Mouse (Mus musculus) neural tube, embryonic 13.5 days (tissue): ENCODE measurements at regions not wholly inside any gene's neighbourhood (a gene's known extent, or its start where the extent isn't known, plus 50 kb on each side); places are given as distances from the start of the nearest gene placed in this dataset.

ENCODE experiments used
- ATAC-seq: fragments of 200-750 bp; cut with Nextera tagmentation; 2 replicates; pipeline ENCODE4 v1.8.0; 2017; ENCODE audit warnings: low read depth, mild to moderate bottlenecking, moderate TSS enrichment, moderate library complexity
- H3K27ac ChIP-seq: fragments of 300-500 bp; sonication (generic); replicated peaks from 2 replicates; pipeline ENCODE4 v1.5.1; 2015; ENCODE audit warnings: moderate library complexity, mild to moderate bottlenecking, inconsistent platforms
- H3K27me3 ChIP-seq: fragments of 300-500 bp; sonication (generic); 2 replicates; pipeline ENCODE4 v1.6.1; 2015; ENCODE audit warnings: mild to moderate bottlenecking, inconsistent platforms
- H3K36me3 ChIP-seq: fragments of 300-500 bp; sonication (generic); 2 replicates; pipeline ENCODE4 v1.6.1; 2015; ENCODE audit warnings: mild to moderate bottlenecking, inconsistent platforms
- H3K4me1 ChIP-seq: fragments of 300-500 bp; sonication (generic); replicated peaks from 2 replicates; pipeline ENCODE4 v1.6.1; 2015; ENCODE audit warnings: inconsistent platforms
- H3K4me2 ChIP-seq: fragments of 300-500 bp; sonication (generic); 2 replicates; pipeline ENCODE4 v1.6.1; 2015; ENCODE audit warnings: inconsistent platforms, mild to moderate bottlenecking, moderate library complexity
- H3K4me3 ChIP-seq: fragments of 300-500 bp; sonication (generic); 2 replicates; pipeline ENCODE4 v1.5.1; 2015; ENCODE audit warnings: mild to moderate bottlenecking, inconsistent platforms
- H3K9ac ChIP-seq: fragments of 300-500 bp; sonication (generic); 2 replicates; pipeline ENCODE4 v1.6.1; 2015; ENCODE audit warnings: moderate library complexity, mild to moderate bottlenecking, inconsistent platforms
- H3K9me3 ChIP-seq: fragments of 300-500 bp; sonication (generic); 2 replicates; pipeline ENCODE4 v1.6.1; 2016; ENCODE audit warnings: inconsistent platforms
- WGBS: fragments of 180-500 bp; shearing (Covaris S2); methylation state at CpG from one replicate; pipeline ENCODE4 v1.1.7; 2015; 5-methylcytosine and 5-hydroxymethylcytosine counted together

- no peaks in the 10 kb centered on the region for H3K4me1 ChIP-seq
- H3K36me3 ChIP-seq: no peaks in the 10 kb centered on the region
- no peak overlapping the region for H3K9ac ChIP-seq
- no peaks in the 10 kb centered on the region for H3K9me3 ChIP-seq
- no peak overlapping the region for H3K4me2 ChIP-seq
- WGBS: 90% methylated on average over 4 of the region's 4 CpGs
- H3K4me3 ChIP-seq: no peak overlapping the region
- no peaks in the 10 kb centered on the region for H3K27me3 ChIP-seq
- H3K27ac ChIP-seq: no peak overlapping the region
- ATAC-seq: no peak
Observed at GRCm38 (mm10) chr1:144355560-144356310, 106.7 kb upstream of the Rgs1 start.

DNA sequence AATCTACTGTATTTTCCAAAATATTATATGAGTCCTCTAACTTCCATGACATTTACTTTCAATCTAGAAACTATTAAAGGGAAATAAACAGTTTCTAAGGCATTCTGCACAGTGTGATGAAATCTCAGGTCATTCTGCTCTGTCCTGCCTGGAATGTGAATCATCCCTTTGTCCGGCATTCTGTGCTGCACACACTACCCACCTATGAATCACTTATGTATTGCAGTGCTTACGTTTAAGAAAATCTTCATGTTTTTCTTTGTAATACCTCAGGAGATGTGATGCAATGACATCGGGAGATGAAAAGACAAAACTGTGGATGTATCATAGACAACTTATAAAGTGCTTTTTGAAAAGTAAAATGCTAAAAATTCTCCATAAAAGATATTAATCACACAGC lies 106.0 kb upstream of the Rgs1 start:
- Histone ChIP-seq H3K9me3 (no peaks in the 10 kb centered on the region), H3K4me1 (no peaks in the 10 kb centered on the region), H3K4me3 (no peak overlapping the region), H3K27ac (no peak overlapping the region), H3K9ac (no peak overlapping the region), H3K36me3 (no peaks in the 10 kb centered on the region), H3K4me2 (no peak overlapping the region), H3K27me3 (no peaks in the 10 kb centered on the region)
- ATAC-seq: no peak
- WGBS: 93% methylated on average over 3 of the region's 3 CpGs

GRCm38 (mm10) chr1:144353320-144353719 lies 104.3 kb upstream of the Rgs1 start:
- Histone ChIP-seq H3K36me3 (no peaks in the 10 kb centered on the region), H3K4me2 (no peak overlapping the region), H3K9me3 (no peaks in the 10 kb centered on the region), H3K4me3 (no peak overlapping the region), H3K27me3 (no peaks in the 10 kb centered on the region), H3K4me1 (no peaks in the 10 kb centered on the region), H3K27ac (no peak overlapping the region), H3K9ac (no peak overlapping the region)
- no peak for ATAC-seq

- 92% methylated on average over 1 of the region's 1 CpGs for WGBS
- H3K4me3 ChIP-seq: no peak overlapping the region
- H3K4me1 ChIP-seq: no peaks in the 10 kb centered on the region
- no peaks in the 10 kb centered on the region for H3K9me3 ChIP-seq
- H3K27me3 ChIP-seq: no peaks in the 10 kb centered on the region
- no peaks in the 10 kb centered on the region for H3K36me3 ChIP-seq
- no peak overlapping the region for H3K4me2 ChIP-seq
- no peak overlapping the region for H3K27ac ChIP-seq
- no peak for ATAC-seq
- no peak overlapping the region for H3K9ac ChIP-seq
Observed at GRCm38 (mm10) chr1:144343820-144344219, 94.8 kb upstream of the Rgs1 start.

GRCm38 (mm10) chr1:144343299-144343698 lies 94.3 kb upstream of the Rgs1 start:
- Histone ChIP-seq H3K9ac (no peak overlapping the region), H3K9me3 (no peaks in the 10 kb centered on the region), H3K27me3 (no peaks in the 10 kb centered on the region), H3K4me3 (no peak overlapping the region), H3K27ac (no peak overlapping the region), H3K4me2 (no peak overlapping the region), H3K4me1 (no peaks in the 10 kb centered on the region), H3K36me3 (no peaks in the 10 kb centered on the region)
- 79% methylated on average over 5 of the region's 5 CpGs for WGBS
- ATAC-seq: no peak

GRCm38 (mm10) chr1:144337572-144337971 lies 88.5 kb upstream of the Rgs1 start:
- H3K36me3 ChIP-seq: no peaks in the 10 kb centered on the region
- no peaks in the 10 kb centered on the region for H3K4me1 ChIP-seq
- WGBS: 85% methylated on average over 2 of the region's 2 CpGs
- H3K4me3 ChIP-seq: no peak overlapping the region
- no peak overlapping the region for H3K9ac ChIP-seq
- no peaks in the 10 kb centered on the region for H3K27me3 ChIP-seq
- H3K9me3 ChIP-seq: no peaks in the 10 kb centered on the region
- ATAC-seq: no peak
- no peak overlapping the region for H3K4me2 ChIP-seq
- no peak overlapping the region for H3K27ac ChIP-seq

- Histone ChIP-seq H3K4me2 (no peak overlapping the region), H3K27ac (no peak overlapping the region), H3K4me1 (no peaks in the 10 kb centered on the region), H3K4me3 (no peak overlapping the region), H3K9ac (no peak overlapping the region), H3K27me3 (no peaks in the 10 kb centered on the region), H3K36me3 (no peaks in the 10 kb centered on the region), H3K9me3 (no peaks in the 10 kb centered on the region)
- ATAC-seq: no peak
- 85% methylated on average over 8 of the region's 8 CpGs for WGBS
Observed at GRCm38 (mm10) chr1:144330365-144331050, 81.5 kb upstream of the Rgs1 start.

GRCm38 (mm10) chr1:144319406-144319805 lies 70.4 kb upstream of the Rgs1 start:
- WGBS: 83% methylated on average over 6 of the region's 6 CpGs
- Histone ChIP-seq H3K4me3 (no peak overlapping the region), H3K36me3 (no peaks in the 10 kb centered on the region), H3K4me2 (no peak overlapping the region), H3K4me1 (no peaks in the 10 kb centered on the region), H3K27ac (no peak overlapping the region), H3K9me3 (no peaks in the 10 kb centered on the region), H3K9ac (no peak overlapping the region), H3K27me3 (no peaks in the 10 kb centered on the region)
- ATAC-seq: no peak

DNA sequence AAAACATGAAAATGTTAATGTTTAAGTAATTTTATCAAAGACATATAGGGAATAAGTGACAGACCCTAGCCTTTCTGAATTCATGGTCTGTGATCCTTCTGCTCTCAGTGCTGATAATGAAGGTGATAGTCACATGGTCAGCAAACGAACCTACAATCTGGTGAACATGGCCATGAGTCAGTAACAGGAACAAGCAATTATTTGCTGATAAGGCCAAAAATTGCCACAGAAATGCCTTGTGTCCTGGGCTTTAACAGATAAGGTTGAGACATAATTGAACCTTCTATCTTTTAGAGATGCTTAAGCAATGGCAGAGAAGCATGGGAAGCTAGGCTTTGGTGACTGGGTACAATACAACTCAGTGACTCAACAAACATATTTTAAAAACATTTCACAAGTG lies 69.2 kb upstream of the Rgs1 start:
- H3K9me3 ChIP-seq: no peaks in the 10 kb centered on the region
- H3K4me2 ChIP-seq: no peak overlapping the region
- H3K36me3 ChIP-seq: no peaks in the 10 kb centered on the region
- WGBS: 80% methylated on average over 1 of the region's 1 CpGs
- no peak overlapping the region for H3K9ac ChIP-seq
- no peaks in the 10 kb centered on the region for H3K27me3 ChIP-seq
- no peak for ATAC-seq
- no peak overlapping the region for H3K4me3 ChIP-seq
- no peaks in the 10 kb centered on the region for H3K4me1 ChIP-seq
- H3K27ac ChIP-seq: no peak overlapping the region

DNA sequence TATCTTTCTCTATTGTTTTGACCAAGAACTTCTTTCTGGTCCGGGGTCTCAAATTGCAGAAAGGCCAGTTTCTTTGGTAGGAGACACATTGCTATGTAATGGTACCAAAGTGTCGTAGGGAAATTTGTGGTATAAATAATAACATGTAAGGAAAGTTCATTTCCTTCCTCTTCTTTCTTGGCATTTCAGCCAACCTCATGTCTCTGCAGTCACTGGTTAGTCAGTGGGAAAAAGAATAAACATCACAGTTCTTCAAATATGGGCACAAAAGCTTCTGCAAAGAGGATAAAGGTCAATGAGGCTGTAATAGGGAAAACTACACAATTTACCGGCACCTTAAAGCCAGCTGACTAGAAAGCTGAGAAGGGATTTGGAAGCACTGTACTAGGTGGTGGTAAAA lies 68.5 kb upstream of the Rgs1 start:
- Histone ChIP-seq H3K4me3 (no peak overlapping the region), H3K27ac (no peak overlapping the region), H3K4me1 (no peaks in the 10 kb centered on the region), H3K36me3 (no peaks in the 10 kb centered on the region), H3K9ac (no peak overlapping the region), H3K4me2 (no peak overlapping the region), H3K27me3 (no peaks in the 10 kb centered on the region), H3K9me3 (no peaks in the 10 kb centered on the region)
- no peak for ATAC-seq
- WGBS: 85% methylated on average over 3 of the region's 3 CpGs

DNA sequence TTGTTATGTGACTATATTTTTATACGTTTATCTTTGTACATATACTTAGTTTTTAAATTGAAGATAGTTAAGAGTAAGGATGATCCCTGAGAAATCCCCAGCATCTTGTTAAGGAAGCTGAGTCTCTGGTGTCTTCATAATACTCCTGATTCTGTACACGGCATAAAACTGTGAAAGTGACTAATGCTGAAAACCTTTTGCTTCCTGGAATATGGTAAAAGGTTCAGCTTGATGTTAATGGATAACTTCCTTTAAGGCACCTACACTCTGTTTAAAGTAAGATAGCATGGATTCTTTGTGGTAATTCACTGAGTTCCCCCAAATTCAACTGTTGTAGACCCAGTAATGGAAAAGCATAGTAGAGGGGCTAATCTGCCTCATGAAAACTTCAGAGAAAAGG lies 67.2 kb upstream of the Rgs1 start:
- Histone ChIP-seq H3K36me3 (no peaks in the 10 kb centered on the region), H3K9me3 (no peaks in the 10 kb centered on the region), H3K27ac (no peak overlapping the region), H3K4me1 (no peaks in the 10 kb centered on the region), H3K9ac (no peak overlapping the region), H3K4me3 (no peak overlapping the region), H3K27me3 (no peaks in the 10 kb centered on the region), H3K4me2 (no peak overlapping the region)
- WGBS: 86% methylated on average over 2 of the region's 2 CpGs
- no peak for ATAC-seq

DNA sequence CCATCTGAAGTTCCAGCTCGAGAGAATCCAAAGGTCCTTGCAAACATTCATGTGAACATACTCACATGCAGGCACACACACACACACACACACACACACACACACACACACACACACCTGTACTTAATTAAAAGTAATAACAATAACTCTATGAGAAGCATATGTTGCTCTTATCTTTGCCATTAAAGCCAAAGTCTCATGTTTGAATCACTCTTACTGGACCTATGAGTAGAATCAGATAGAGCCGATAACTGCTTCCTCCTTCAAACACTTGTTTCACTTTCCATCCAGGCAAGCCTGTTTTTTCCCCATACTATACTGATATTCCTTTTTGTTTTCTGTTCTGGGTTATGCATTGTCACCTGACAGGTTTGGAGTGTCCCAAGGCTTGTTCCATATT lies 65.3 kb upstream of the Rgs1 start:
- Histone ChIP-seq H3K36me3 (no peaks in the 10 kb centered on the region), H3K4me3 (no peak overlapping the region), H3K4me1 (no peaks in the 10 kb centered on the region), H3K27ac (no peak overlapping the region), H3K27me3 (no peaks in the 10 kb centered on the region), H3K4me2 (no peak overlapping the region), H3K9me3 (no peaks in the 10 kb centered on the region), H3K9ac (no peak overlapping the region)
- 94% methylated on average over 2 of the region's 2 CpGs for whole genome bisulfite sequencing
- ATAC-seq: no peak

- Histone ChIP-seq H3K27ac (no peak overlapping the region), H3K4me1 (no peaks in the 10 kb centered on the region), H3K4me3 (no peak overlapping the region), H3K9ac (no peak overlapping the region), H3K4me2 (no peak overlapping the region), H3K36me3 (no peaks in the 10 kb centered on the region), H3K27me3 (no peaks in the 10 kb centered on the region), H3K9me3 (no peaks in the 10 kb centered on the region)
- no peak for ATAC-seq
- 90% methylated on average over 1 of the region's 1 CpGs for WGBS
Observed at GRCm38 (mm10) chr1:144313318-144313717, 64.3 kb upstream of the Rgs1 start.
